Mouse (Mus musculus): ENCODE results near the gene Gm39653. TPM values are rescaled to one million over a fixed set of nuclear protein-coding genes. Genes with fewer than 3 reads are reported as not detected.

Gene Gm39653
- polyA plus RNA-seq, 1 experiment from 2014 or later, result not detected

DNA sequence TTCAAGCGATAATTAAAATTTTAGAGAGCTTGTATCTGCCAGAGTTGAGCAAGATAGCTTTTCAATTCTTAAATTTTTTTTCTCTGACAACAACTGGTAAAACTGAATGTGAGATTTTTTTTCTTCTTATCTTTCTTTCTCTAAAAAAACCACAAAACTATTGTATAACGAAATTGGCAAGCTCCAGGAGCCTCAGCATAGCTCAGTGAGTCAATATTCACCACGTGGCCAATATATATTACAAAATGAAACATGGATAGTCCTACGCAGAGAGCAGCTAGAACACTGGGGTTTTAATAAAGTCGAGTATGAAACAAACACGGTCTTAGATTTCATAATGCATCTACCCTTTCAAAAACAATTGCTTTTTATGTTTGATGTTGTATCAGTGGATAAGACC lies 24.2 kb downstream of the Gm39653 start:
- no peak overlapping the region for H3K4me3 ChIP-seq
- no peaks in the 10 kb centered on the region for H3K4me1 ChIP-seq
- no peaks in the 10 kb centered on the region for H3K36me3 ChIP-seq
- no peak for DNase-seq (ENCODE audit: low spot score)
- no peaks in the 10 kb centered on the region for H3K9me3 ChIP-seq
- WGBS, result 77% methylated on average over 6 of the region's 6 CpGs
- H3K27ac ChIP-seq, result no peak overlapping the region
- no peaks in the 10 kb centered on the region for H3K27me3 ChIP-seq (ENCODE audit: insufficient read depth, poor library complexity, severe bottlenecking)

DNA sequence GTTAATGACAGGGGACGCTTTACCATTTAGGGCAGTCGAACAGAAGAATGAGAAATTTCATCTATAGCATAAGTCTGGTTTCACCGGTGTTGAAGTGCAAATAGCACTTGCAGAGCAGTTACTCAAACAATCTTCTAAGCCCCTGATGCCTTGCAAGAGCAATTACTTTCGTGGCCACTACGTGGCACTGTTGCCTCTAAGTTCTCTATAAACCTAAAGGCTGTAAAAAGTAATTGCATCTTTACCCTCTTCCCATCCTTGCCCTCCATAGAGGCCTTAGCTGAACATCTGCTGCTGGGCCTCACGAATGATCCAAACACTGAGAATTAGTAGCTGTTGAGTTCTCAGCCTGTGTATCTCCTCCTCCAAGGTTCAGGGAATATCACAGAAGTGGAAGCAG lies 42.2 kb downstream of the Gm39653 start:
- Histone ChIP-seq H3K9me3 (no peaks in the 10 kb centered on the region), H3K4me3 (no peak overlapping the region), H3K27me3 (ENCODE audit: insufficient read depth, poor library complexity, severe bottlenecking) (peaks cover 11% of the 10 kb centered on the region), H3K4me1 (no peaks in the 10 kb centered on the region), H3K27ac (no peak overlapping the region), H3K36me3 (no peaks in the 10 kb centered on the region)
- 14% methylated on average over 6 of the region's 6 CpGs for WGBS
- DNase-seq (ENCODE audit: low spot score), result no peak

GRCm38 (mm10) chr1:63659591-63659990 lies 43.8 kb downstream of the Gm39653 start:
- no peaks in the 10 kb centered on the region for H3K9me3 ChIP-seq
- H3K36me3 ChIP-seq, result no peaks in the 10 kb centered on the region
- no peak for DNase-seq (ENCODE audit: low spot score)
- H3K27ac ChIP-seq, result no peak overlapping the region
- H3K4me1 ChIP-seq, result no peaks in the 10 kb centered on the region
- 3% methylated on average over 7 of the region's 7 CpGs for WGBS
- peaks cover 11% of the 10 kb centered on the region for H3K27me3 ChIP-seq (ENCODE audit: insufficient read depth, poor library complexity, severe bottlenecking)
- no peak overlapping the region for H3K4me3 ChIP-seq

DNA sequence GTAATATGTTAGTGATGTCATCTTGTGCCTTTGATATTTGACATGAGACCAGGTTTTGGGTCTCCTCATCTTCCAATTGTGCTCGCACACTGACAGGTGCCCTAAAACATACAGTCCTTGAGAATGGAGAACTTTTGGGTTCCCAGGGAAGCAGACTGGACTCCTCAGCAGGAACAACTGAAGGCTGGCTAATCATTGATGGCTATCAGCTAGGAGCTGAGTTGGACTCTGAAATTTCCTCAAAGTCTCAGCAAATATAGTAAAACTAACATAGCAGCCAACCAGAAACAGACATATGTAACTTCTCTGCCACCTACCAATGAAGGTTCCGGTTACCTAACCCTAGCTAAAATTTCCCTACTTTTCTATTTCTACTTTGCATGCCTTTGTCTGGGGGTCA lies 50.3 kb downstream of the Gm39653 start:
- 92% methylated on average over 2 of the region's 2 CpGs for WGBS
- H3K4me3 ChIP-seq, result no peak overlapping the region
- no peaks in the 10 kb centered on the region for H3K9me3 ChIP-seq
- H3K36me3 ChIP-seq, result no peaks in the 10 kb centered on the region
- peaks cover 15% of the 10 kb centered on the region; the same call in 1 of the 2 replicates for H3K27me3 ChIP-seq (ENCODE audit: insufficient read depth, poor library complexity, severe bottlenecking)
- H3K4me1 ChIP-seq, result no peaks in the 10 kb centered on the region
- no peak overlapping the region for H3K27ac ChIP-seq
- DNase-seq (ENCODE audit: low spot score), result no peak

- no peak for DNase-seq (ENCODE audit: low spot score)
- H3K9me3 ChIP-seq, result no peaks in the 10 kb centered on the region
Observed at GRCm38 (mm10) chr1:63667201-63667948, 51.6 kb downstream of the Gm39653 start.

DNA sequence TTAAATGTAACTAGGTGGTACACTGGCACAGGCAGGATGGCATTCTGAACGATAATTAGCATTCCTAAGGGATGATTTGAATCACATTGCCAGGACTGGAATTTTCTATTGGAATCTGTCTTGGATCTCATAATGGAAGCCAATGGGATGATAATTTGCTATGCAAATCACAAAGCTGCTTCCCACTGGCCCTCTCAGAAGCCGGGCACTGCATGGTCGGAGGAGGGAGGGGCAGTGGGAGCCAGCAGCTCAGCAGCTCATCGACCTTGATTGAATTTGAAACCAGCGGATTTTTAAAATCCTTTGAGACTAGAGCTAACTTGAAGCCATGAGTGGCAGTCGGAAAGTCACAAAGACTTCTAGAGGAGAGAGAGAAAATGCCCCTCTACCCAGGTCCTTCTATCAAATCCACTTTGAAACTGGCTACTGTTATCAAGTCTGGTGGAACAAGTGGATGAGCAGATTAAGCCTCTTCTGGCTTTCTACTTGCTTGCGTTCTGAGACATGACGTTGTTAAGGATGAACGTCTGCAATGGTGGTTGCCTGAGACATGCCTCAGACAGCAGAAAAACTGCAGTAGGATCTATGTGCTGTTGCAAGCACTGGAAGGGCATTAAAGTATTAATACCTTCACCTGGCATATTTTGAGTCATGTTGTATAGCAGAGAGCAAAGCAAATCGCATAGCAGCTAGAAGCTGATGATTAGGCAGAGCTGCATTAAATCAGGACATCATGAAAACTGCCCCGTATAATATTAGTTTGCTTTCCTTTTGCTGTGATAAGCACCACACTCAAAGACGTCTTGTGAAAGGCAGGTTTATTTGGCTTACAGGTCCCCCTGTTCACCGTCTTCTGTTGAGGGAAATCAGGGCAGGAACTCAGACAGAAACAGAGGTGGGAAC lies 52.4 kb downstream of the Gm39653 start:
- WGBS, result 22% methylated on average over 13 of the region's 13 CpGs
- Histone ChIP-seq H3K27ac (no peak overlapping the region), H3K27me3 (ENCODE audit: insufficient read depth, poor library complexity, severe bottlenecking) (peaks cover 12% of the 10 kb centered on the region; the same call in 1 of the 2 replicates), H3K4me1 (no peaks in the 10 kb centered on the region), H3K9me3 (no peaks in the 10 kb centered on the region), H3K4me3 (no peak overlapping the region), H3K36me3 (no peaks in the 10 kb centered on the region)
- no peak for DNase-seq (ENCODE audit: low spot score)

More at GRCm38 (mm10) chr1:63667201-63667948, 51.6 kb downstream of the Gm39653 start:
- Histone ChIP-seq H3K4me3 (no peak overlapping the region), H3K36me3 (no peaks in the 10 kb centered on the region), H3K4me1 (no peaks in the 10 kb centered on the region), H3K27ac (no peak overlapping the region), H3K27me3 (ENCODE audit: insufficient read depth, poor library complexity, severe bottlenecking) (peaks cover 12% of the 10 kb centered on the region; the same call in 1 of the 2 replicates)
- WGBS, result 30% methylated on average over 9 of the region's 9 CpGs

GRCm38 (mm10) chr1:63668852-63669160 lies 53.0 kb downstream of the Gm39653 start:
- no peak overlapping the region for H3K4me3 ChIP-seq
- H3K4me1 ChIP-seq, result no peaks in the 10 kb centered on the region
- no peak for DNase-seq (ENCODE audit: low spot score)
- H3K36me3 ChIP-seq, result no peaks in the 10 kb centered on the region
- H3K27ac ChIP-seq, result no peak overlapping the region
- WGBS, result 10% methylated on average over 3 of the region's 3 CpGs
- H3K27me3 ChIP-seq (ENCODE audit: insufficient read depth, poor library complexity, severe bottlenecking), result peaks cover 12% of the 10 kb centered on the region; the same call in 1 of the 2 replicates
- no peaks in the 10 kb centered on the region for H3K9me3 ChIP-seq

Other genes starting within 250 kb of the Gm39653 start
- 0.85 and 1.9 TPM in 2 replicates for gene Adam23, start 170.1 kb upstream of the Gm39653 start, polyA plus RNA-seq (2016; fragmentation: Nextera tagmentation; extraction: Ambion mirVana)
- not detected in 2 replicates for gene Dytn, start 71.0 kb downstream of the Gm39653 start, polyA plus RNA-seq (2016; fragmentation: Nextera tagmentation; extraction: Ambion mirVana)
- gene Mdh1b, start 114.3 kb downstream of the Gm39653 start, polyA plus RNA-seq (2016; fragmentation: Nextera tagmentation; extraction: Ambion mirVana), result 0.16 TPM in 1 of 2 replicates, not detected in the other
- 56.2 and 66.3 TPM in 2 replicates for gene Fastkd2, start 114.6 kb downstream of the Gm39653 start, polyA plus RNA-seq (2016; fragmentation: Nextera tagmentation; extraction: Ambion mirVana)
- 0.21 and 0.24 TPM in 2 replicates for gene 4933402D24Rik, start 153.3 kb downstream of the Gm39653 start, polyA plus RNA-seq (2016; fragmentation: Nextera tagmentation; extraction: Ambion mirVana)